Mouse (Mus musculus) spleen, adult 2 months (tissue): ENCODE measurements around the gene Batf3.

Experiments used
- CTCF ChIP-seq: fragments of 200-500 bp; IDR thresholded peaks from 2 replicates; pipeline ENCODE4 v1.5.1; 2011; ENCODE audit warnings: mild to moderate bottlenecking, inconsistent platforms; ENCODE audit not compliant: insufficient read depth, insufficient read length, insufficient replicate concordance; ENCODE audit errors: extremely low read depth
- POLR2A ChIP-seq: fragments of 200-500 bp; IDR thresholded peaks from 2 replicates; pipeline ENCODE4 v1.6.1; 2011; ENCODE audit warnings: low read depth, low read length, inconsistent platforms

DNA sequence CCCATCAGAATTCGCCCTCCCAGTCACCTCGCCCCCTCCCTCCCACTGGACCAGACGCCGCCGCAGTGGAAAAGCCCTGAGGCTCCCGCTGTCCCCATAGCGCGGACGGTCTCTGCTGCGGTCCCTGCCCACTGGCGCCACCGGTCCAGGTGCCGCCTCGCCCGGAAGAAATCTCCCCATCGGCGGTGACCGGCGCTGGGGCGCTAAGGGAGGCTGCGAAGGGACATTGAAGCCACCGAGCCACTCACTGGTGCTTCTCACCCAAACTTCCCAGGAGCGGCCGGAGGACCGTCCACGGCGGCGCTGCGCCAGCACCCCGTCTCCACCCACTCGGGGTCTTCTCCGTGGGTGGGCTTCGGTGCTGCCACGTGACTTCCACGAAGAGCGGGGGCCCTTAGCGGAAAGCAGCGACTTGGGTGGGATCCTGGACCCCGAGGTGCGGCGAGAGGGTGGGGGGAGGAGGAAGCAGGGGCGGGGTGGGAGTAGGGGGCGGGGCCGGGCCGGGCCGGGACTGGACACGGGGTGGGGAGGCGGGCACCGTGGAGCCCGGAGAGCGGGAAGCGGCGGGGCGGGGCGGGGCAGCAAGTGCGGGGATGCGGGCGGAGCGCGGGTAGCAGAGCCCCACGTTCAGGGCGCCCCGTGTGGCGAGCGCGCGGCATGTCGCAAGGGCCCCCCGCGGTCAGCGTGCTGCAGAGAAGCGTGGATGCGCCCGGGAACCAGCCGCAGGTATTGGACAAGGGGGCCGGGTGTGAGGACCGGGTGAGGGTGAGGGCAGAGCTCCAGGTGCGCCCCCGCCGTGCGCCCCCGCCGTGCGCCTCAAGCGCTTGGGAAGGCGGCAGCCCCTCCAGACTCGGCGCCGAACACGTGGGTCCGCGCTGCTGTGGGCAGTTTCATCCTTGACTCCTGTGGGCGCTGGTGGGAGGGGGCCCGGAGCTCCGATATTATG, at the start of gene Batf3:
- TF ChIP-seq CTCF (0 out of 2 replicates have a peak, but pooled peaks have one; percentile 8), POLR2A (no peak)
